Comparison of ENCODE assay signal across 17 mouse cellular contexts in genomic region chr5:136764157-136764669, GRCm38 (mm10).
DNase-seq lines count a peak whose midpoint lies in the region; ATAC-seq and TF ChIP-seq lines count a peak whose summit lies in the region.
"Had no signal": no experiment of that assay in that cellular context is flagged by ENCODE, and none has a peak within 500 bp of the region (broad histone marks: within the 10 kb centered on the region; RNA-seq: fewer than 3 reads in every experiment).

No protein-coding gene starts in this region.

- no peaks in the 10 kb centered on the region for H3K9me3 ChIP-seq in hindbrain, postnatal 0 days (ENCODE audit: low read length)
- no peaks in the 10 kb centered on the region for H3K9me3 ChIP-seq in hindbrain, embryonic 11.5 days (ENCODE audit: control insufficient read depth, low read length)
- no peaks in the 10 kb centered on the region for H3K9me3 ChIP-seq in liver, postnatal 0 days (ENCODE audit: low read length)
- H3K9me3 ChIP-seq in embryonic facial prominence, embryonic 10.5 days = no peaks in the 10 kb centered on the region
- H3K9me3 ChIP-seq: embryonic facial prominence, embryonic 15.5 days; forebrain, embryonic 15.5 days; neural tube, embryonic 13.5 days had no signal

- no peaks in the 10 kb centered on the region for H3K27me3 ChIP-seq in hindbrain, postnatal 0 days (ENCODE audit: insufficient read depth, low read length)
- no peaks in the 10 kb centered on the region for H3K27me3 ChIP-seq in hindbrain, embryonic 11.5 days (ENCODE audit: control insufficient read depth, insufficient read depth, low read length)
- H3K27me3 ChIP-seq in liver, postnatal 0 days (ENCODE audit: insufficient read depth, low read length) = no peaks in the 10 kb centered on the region
- no peaks in the 10 kb centered on the region for H3K27me3 ChIP-seq in embryonic facial prominence, embryonic 10.5 days (replicated peaks; ENCODE audit: low read depth, poor library complexity, severe bottlenecking)
- H3K27me3 ChIP-seq: embryonic facial prominence, embryonic 15.5 days; forebrain, embryonic 15.5 days; neural tube, embryonic 13.5 days had no signal

- TF ChIP-seq EP300 in liver, postnatal 0 days (IDR thresholded peaks at IDR 0.05; ENCODE audit: low read depth) = no peak

- 34% methylated on average over 8 of the region's 8 CpGs for WGBS in hindbrain, postnatal 0 days
- 42% methylated on average over 8 of the region's 8 CpGs for WGBS in hindbrain, embryonic 11.5 days
- WGBS in liver, postnatal 0 days (ENCODE audit: insufficient replicate concordance) = 53% methylated on average over 8 of the region's 8 CpGs
- WGBS in embryonic facial prominence, embryonic 10.5 days = 44% methylated on average over 8 of the region's 8 CpGs

- no peak overlapping the region for H3K4me3 ChIP-seq in hindbrain, postnatal 0 days (ENCODE audit: low read length)
- no peak overlapping the region for H3K4me3 ChIP-seq in hindbrain, embryonic 11.5 days (ENCODE audit: low read depth, low read length)
- H3K4me3 ChIP-seq in liver, postnatal 0 days (ENCODE audit: low read depth, low read length) = no peak overlapping the region
- H3K4me3 ChIP-seq in embryonic facial prominence, embryonic 10.5 days = no peak overlapping the region
- H3K4me3 ChIP-seq: embryonic facial prominence, embryonic 15.5 days; forebrain, embryonic 15.5 days; neural tube, embryonic 13.5 days had no signal

- H3K9ac ChIP-seq in hindbrain, postnatal 0 days (replicated peaks; ENCODE audit: low read length) = no peak overlapping the region
- no peak overlapping the region for H3K9ac ChIP-seq in hindbrain, embryonic 11.5 days (ENCODE audit: low read depth, low read length)
- no peak overlapping the region for H3K9ac ChIP-seq in liver, postnatal 0 days (replicated peaks)
- H3K9ac ChIP-seq: embryonic facial prominence, embryonic 15.5 days; forebrain, embryonic 15.5 days; neural tube, embryonic 13.5 days had no signal

- ATAC-seq in hindbrain, postnatal 0 days = no peak
- no peak for ATAC-seq in hindbrain, embryonic 11.5 days (ENCODE audit: low FRiP score)
- ATAC-seq in liver, postnatal 0 days = no peak
- ATAC-seq in CD4-positive, CD25-positive, alpha-beta regulatory T cell, adult 4 months = no peak
- ATAC-seq: forebrain, embryonic 15.5 days; inflammation-experienced regulatory T-cells, adult 6 months; midbrain, embryonic 16.5 days had no signal

- DNase-seq in hindbrain, postnatal 0 days (ENCODE audit: low spot score) = no peak
- DNase-seq in hindbrain, embryonic 11.5 days (ENCODE audit: low spot score) = no peak
- DNase-seq in liver, postnatal 0 days = no peak
- no peak for DNase-seq in liver
- DNase-seq in ES-CJ7 (ENCODE audit: low read depth, low spot score) = peak; percentile 68
- no peak for DNase-seq in embryonic facial prominence, embryonic 10.5 days (ENCODE audit: low spot score)
- DNase-seq in spleen, adult 18-20 months = no peak
- DNase-seq: cerebellum, postnatal 36 days; gastrocnemius, postnatal 14 days; layer of hippocampus, adult 9-11 months; thymus, adult 2 months had no signal

- H3K36me3 ChIP-seq in hindbrain, postnatal 0 days (ENCODE audit: insufficient read depth, low read length) = no peaks in the 10 kb centered on the region
- no peaks in the 10 kb centered on the region for H3K36me3 ChIP-seq in hindbrain, embryonic 11.5 days (ENCODE audit: control insufficient read depth, insufficient read depth, low read length)
- H3K36me3 ChIP-seq in liver, postnatal 0 days (replicated peaks; ENCODE audit: insufficient read depth, low read length) = no peaks in the 10 kb centered on the region
- peaks cover 59% of the 10 kb centered on the region for H3K36me3 ChIP-seq in embryonic facial prominence, embryonic 10.5 days (replicated peaks)
- H3K36me3 ChIP-seq: forebrain, embryonic 15.5 days; neural tube, embryonic 13.5 days had no signal

- no peak overlapping the region for H3K27ac ChIP-seq in hindbrain, postnatal 0 days
- no peak overlapping the region for H3K27ac ChIP-seq in hindbrain, embryonic 11.5 days (ENCODE audit: low read depth, low read length)
- no peak overlapping the region for H3K27ac ChIP-seq in liver, postnatal 0 days (ENCODE audit: low read depth)
- 0 out of 2 replicates have a peak overlapping the region, but pooled peaks have one; percentile 2 for H3K27ac ChIP-seq in embryonic facial prominence, embryonic 10.5 days (replicated peaks)
- H3K27ac ChIP-seq: embryonic facial prominence, embryonic 15.5 days; forebrain, embryonic 15.5 days; neural tube, embryonic 13.5 days had no signal

- no peak overlapping the region for H3K4me2 ChIP-seq in hindbrain, postnatal 0 days (ENCODE audit: low read depth, low read length)
- no peak overlapping the region for H3K4me2 ChIP-seq in hindbrain, embryonic 11.5 days (replicated peaks; ENCODE audit: low read depth, low read length)
- H3K4me2 ChIP-seq in liver, postnatal 0 days (ENCODE audit: low read depth, low read length) = no peak overlapping the region
- H3K4me2 ChIP-seq: embryonic facial prominence, embryonic 15.5 days; forebrain, embryonic 15.5 days; neural tube, embryonic 13.5 days had no signal

- TF ChIP-seq CTCF in hindbrain, postnatal 0 days (IDR thresholded peaks at IDR 0.05; ENCODE audit: low read depth) = peak; percentile 27; the same call in 1 of the 2 replicates
- TF ChIP-seq CTCF in liver, postnatal 0 days (IDR thresholded peaks at IDR 0.05; ENCODE audit: low read depth) = peak; percentile 20; the same call in 1 of the 2 replicates

- H3K4me1 ChIP-seq in hindbrain, postnatal 0 days (ENCODE audit: insufficient read depth, low read length) = no peaks in the 10 kb centered on the region
- H3K4me1 ChIP-seq in hindbrain, embryonic 11.5 days (replicated peaks; ENCODE audit: control insufficient read depth, insufficient read depth, low read length) = no peaks in the 10 kb centered on the region
- no peaks in the 10 kb centered on the region for H3K4me1 ChIP-seq in liver, postnatal 0 days (ENCODE audit: insufficient read depth)
- peaks cover 19% of the 10 kb centered on the region for H3K4me1 ChIP-seq in embryonic facial prominence, embryonic 10.5 days
- H3K4me1 ChIP-seq: forebrain, embryonic 15.5 days; neural tube, embryonic 13.5 days had no signal
